Mouse (Mus musculus): ENCODE measurements around the gene Scube1.

Gene Scube1

GRCm38 (mm10) chr15:83712361-83712760 lies 12.5 kb downstream of the Scube1 start:
- in situ Hi-C loops (cut with MboI, MseI) = no loop called here

GRCm38 (mm10) chr15:83709889-83710774 lies 14.7 kb downstream of the Scube1 start:
- in situ Hi-C loops (cut with MboI, MseI) = no loop called here

GRCm38 (mm10) chr15:83706528-83707199 lies 18.2 kb downstream of the Scube1 start:
- in situ Hi-C loops (cut with MboI, MseI) = no loop called here

GRCm38 (mm10) chr15:83700593-83700923 lies 24.3 kb downstream of the Scube1 start:
- in situ Hi-C loops (cut with MboI, MseI) = no loop called here

GRCm38 (mm10) chr15:83699834-83700592 lies 24.8 kb downstream of the Scube1 start:
- in situ Hi-C loops (cut with MboI, MseI) = no loop called here

- in situ Hi-C loops (cut with MboI, MseI) = no loop called here
These were observed 25.5 kb downstream of the Scube1 start for GRCm38 (mm10) chr15:83699132-83699833.

GRCm38 (mm10) chr15:83696681-83697381 lies 28.0 kb downstream of the Scube1 start:
- in situ Hi-C loops (cut with MboI, MseI) = no loop called here

GRCm38 (mm10) chr15:83695159-83695558 lies 29.7 kb downstream of the Scube1 start:
- in situ Hi-C loops (cut with MboI, MseI) = no loop called here

- in situ Hi-C loops (cut with MboI, MseI) = no loop called here
These were observed 32.9 kb downstream of the Scube1 start for GRCm38 (mm10) chr15:83691901-83692361.

GRCm38 (mm10) chr15:83689946-83690345 lies 34.9 kb downstream of the Scube1 start:
- in situ Hi-C loops (cut with MboI, MseI) = no loop called here

GRCm38 (mm10) chr15:83686601-83687000 lies 38.2 kb downstream of the Scube1 start:
- in situ Hi-C loops (cut with MboI, MseI) = no loop called here

GRCm38 (mm10) chr15:83685950-83686349 lies 38.9 kb downstream of the Scube1 start:
- in situ Hi-C loops (cut with MboI, MseI) = no loop called here

GRCm38 (mm10) chr15:83683051-83683561 lies 41.7 kb downstream of the Scube1 start:
- in situ Hi-C loops (cut with MboI, MseI) = no loop called here

GRCm38 (mm10) chr15:83680300-83680699 lies 44.5 kb downstream of the Scube1 start:
- in situ Hi-C loops (cut with MboI, MseI) = no loop called here

GRCm38 (mm10) chr15:83679729-83680128 lies 45.1 kb downstream of the Scube1 start:
- in situ Hi-C loops (cut with MboI, MseI) = no loop called here

GRCm38 (mm10) chr15:83678606-83679005 lies 46.2 kb downstream of the Scube1 start:
- in situ Hi-C loops (cut with MboI, MseI) = no loop called here

GRCm38 (mm10) chr15:83678089-83678488 lies 46.7 kb downstream of the Scube1 start:
- in situ Hi-C loops (cut with MboI, MseI) = no loop called here

- in situ Hi-C loops (cut with MboI, MseI) = no loop called here
These were observed 47.7 kb downstream of the Scube1 start for GRCm38 (mm10) chr15:83677098-83677497.

GRCm38 (mm10) chr15:83676286-83676685 lies 48.5 kb downstream of the Scube1 start:
- in situ Hi-C loops (cut with MboI, MseI) = no loop called here

GRCm38 (mm10) chr15:83673621-83674020 lies 51.2 kb downstream of the Scube1 start:
- in situ Hi-C loops (cut with MboI, MseI) = no loop called here

GRCm38 (mm10) chr15:83667501-83667900 lies 57.3 kb downstream of the Scube1 start:
- in situ Hi-C loops (cut with MboI, MseI) = no loop called here

Data from T-helper 1 cell (primary cell).